Mouse (Mus musculus) embryonic facial prominence, embryonic 14.5 days (tissue): ENCODE results near the gene Tshz2. TPM values are rescaled to one million over a fixed set of nuclear protein-coding genes. Genes with fewer than 3 reads are reported as not detected.
"Not testable (repeated sequence)": the region's sequence is repeated elsewhere in the genome, so short reads cannot be mapped to it uniquely, and the experiment has no call there.

Experiments used
- ATAC-seq: fragments of 200-750 bp; cut with Nextera tagmentation; 2 replicates; pipeline ENCODE4 v1.8.0; 2017; ENCODE audit warnings: low read depth, moderate number of reproducible peaks, moderate TSS enrichment
- DNase-seq: peaks from one replicate; pipeline ENCODE4 v3.0.0-alpha.2; 2015; ENCODE audit warnings: low spot score
- H3K27ac ChIP-seq: fragments of 300-500 bp; sonication (generic); replicated peaks from 2 replicates; pipeline ENCODE4 v1.5.1; 2014; ENCODE audit warnings: low read depth, mild to moderate bottlenecking, low read length, moderate library complexity
- H3K27me3 ChIP-seq: fragments of 300-500 bp; sonication (generic); replicated peaks from 2 replicates; pipeline ENCODE4 v1.6.1; 2014; ENCODE audit warnings: low read length; ENCODE audit not compliant: control insufficient read depth, insufficient read depth
- H3K36me3 ChIP-seq: fragments of 300-500 bp; sonication (generic); 2 replicates; pipeline ENCODE4 v1.6.1; 2014; ENCODE audit warnings: low read length, mixed read lengths; ENCODE audit not compliant: control insufficient read depth, insufficient read depth
- H3K4me1 ChIP-seq: fragments of 300-500 bp; sonication (generic); 2 replicates; pipeline ENCODE4 v1.6.1; 2014; ENCODE audit warnings: antibody characterized with exemption, low read length; ENCODE audit not compliant: control insufficient read depth, insufficient read depth
- H3K4me2 ChIP-seq: fragments of 300-500 bp; sonication (generic); 2 replicates; pipeline ENCODE4 v1.6.1; 2014; ENCODE audit warnings: low read depth, mild to moderate bottlenecking, low read length, moderate library complexity, mixed read lengths
- H3K4me3 ChIP-seq: fragments of 300-500 bp; sonication (generic); 2 replicates; pipeline ENCODE4 v1.5.1; 2014; ENCODE audit warnings: low read depth, mild to moderate bottlenecking, low read length
- H3K9ac ChIP-seq: fragments of 300-500 bp; sonication (generic); 2 replicates; pipeline ENCODE4 v1.6.1; 2014; ENCODE audit warnings: low read depth, mild to moderate bottlenecking, low read length, moderate library complexity, mixed read lengths
- H3K9me3 ChIP-seq: fragments of 300-500 bp; sonication (generic); 2 replicates; pipeline ENCODE4 v1.6.1; 2016; ENCODE audit warnings: low read length; ENCODE audit not compliant: control insufficient read depth
- WGBS: fragments of 180-500 bp; shearing (Covaris S2); extraction: QIAGEN DNeasy Blood & Tissue Kit; methylation state at CpG from one replicate; pipeline ENCODE4 v1.1.7; 2014; 5-methylcytosine and 5-hydroxymethylcytosine counted together
- polyA plus RNA-seq: library from polyadenylated mRNA; unstranded; fragments of >200 nt; fragmentation: Nextera tagmentation; extraction: Ambion mirVana; gene quantifications from 2 replicates; pipeline ENCODE4 v1.2.1, GENCODE M21; 2014

The Tshz2 gene
- polyA plus RNA-seq, 1 experiment from 2014 or later: 8.5 TPM

GRCm38 (mm10) chr2:169763716-169764115 is 130.9 kb downstream of the Tshz2 start:
- ATAC-seq: no peak
- no peaks in the 10 kb centered on the region for H3K9me3 ChIP-seq
- H3K36me3 ChIP-seq: no peaks in the 10 kb centered on the region

GRCm38 (mm10) chr2:169766247-169766646 is 133.4 kb downstream of the Tshz2 start:
- no peak overlapping the region for H3K9ac ChIP-seq
- ATAC-seq (no peak), DNase-seq (no peak)
- WGBS: 77% methylated on average over 8 of the region's 8 CpGs
- H3K4me2 ChIP-seq: no peak overlapping the region
- H3K27ac ChIP-seq: no peak overlapping the region
- no peaks in the 10 kb centered on the region for H3K9me3 ChIP-seq
- no peaks in the 10 kb centered on the region for H3K27me3 ChIP-seq
- no peaks in the 10 kb centered on the region for H3K4me1 ChIP-seq
- no peaks in the 10 kb centered on the region for H3K36me3 ChIP-seq
- no peak overlapping the region for H3K4me3 ChIP-seq

More at GRCm38 (mm10) chr2:169763716-169764115, 130.9 kb downstream of the Tshz2 start:
- Histone ChIP-seq H3K4me2 (no peak overlapping the region), H3K27me3 (no peaks in the 10 kb centered on the region), H3K4me1 (no peaks in the 10 kb centered on the region), H3K4me3 (no peak overlapping the region), H3K9ac (no peak overlapping the region), H3K27ac (no peak overlapping the region)
- WGBS: 79% methylated on average over 8 of the region's 8 CpGs
- no peak for DNase-seq

- 73% methylated on average over 3 of the region's 3 CpGs for WGBS
- Histone ChIP-seq H3K27me3 (no peaks in the 10 kb centered on the region), H3K36me3 (no peaks in the 10 kb centered on the region), H3K4me1 (no peaks in the 10 kb centered on the region), H3K27ac (no peak overlapping the region), H3K4me3 (no peak overlapping the region), H3K9ac (no peak overlapping the region), H3K9me3 (no peaks in the 10 kb centered on the region), H3K4me2 (no peak overlapping the region)
- ATAC-seq: no peak
- no peak for DNase-seq
Observed at GRCm38 (mm10) chr2:169767281-169767680, 134.5 kb downstream of the Tshz2 start.

- no peaks in the 10 kb centered on the region for H3K36me3 ChIP-seq
- WGBS: 49% methylated on average over 4 of the region's 4 CpGs
- no peak overlapping the region for H3K4me3 ChIP-seq
- no peaks in the 10 kb centered on the region for H3K9me3 ChIP-seq
- no peaks in the 10 kb centered on the region for H3K27me3 ChIP-seq
- 0 out of 2 replicates have a peak, but pooled peaks cover 3% of the 10 kb centered on the region for H3K4me1 ChIP-seq
- no peak for DNase-seq
- no peak overlapping the region for H3K27ac ChIP-seq
- ATAC-seq: no peak
- H3K4me2 ChIP-seq: no peak overlapping the region
- H3K9ac ChIP-seq: no peak overlapping the region
Observed at GRCm38 (mm10) chr2:169775078-169775477, 142.3 kb downstream of the Tshz2 start.

- WGBS: 54% methylated on average over 4 of the region's 4 CpGs
- no peaks in the 10 kb centered on the region for H3K36me3 ChIP-seq
Observed at GRCm38 (mm10) chr2:169777242-169777641, 144.4 kb downstream of the Tshz2 start.

GRCm38 (mm10) chr2:169777764-169778163 is 145.0 kb downstream of the Tshz2 start:
- H3K4me1 ChIP-seq: 0 out of 2 replicates have a peak, but pooled peaks cover 5% of the 10 kb centered on the region
- H3K9ac ChIP-seq: no peak overlapping the region
- H3K27me3 ChIP-seq: no peaks in the 10 kb centered on the region
- no peak overlapping the region for H3K4me3 ChIP-seq
- WGBS: 72% methylated on average over 2 of the region's 2 CpGs
- H3K4me2 ChIP-seq: no peak overlapping the region
- no peaks in the 10 kb centered on the region for H3K9me3 ChIP-seq
- DNase-seq (no peak), ATAC-seq (no peak)
- H3K27ac ChIP-seq: no peak overlapping the region
- no peaks in the 10 kb centered on the region for H3K36me3 ChIP-seq

More at GRCm38 (mm10) chr2:169777242-169777641, 144.4 kb downstream of the Tshz2 start:
- 0 out of 2 replicates have a peak, but pooled peaks cover 5% of the 10 kb centered on the region for H3K4me1 ChIP-seq
- H3K9ac ChIP-seq: no peak overlapping the region
- no peaks in the 10 kb centered on the region for H3K27me3 ChIP-seq
- no peak for DNase-seq
- no peak overlapping the region for H3K4me2 ChIP-seq
- H3K27ac ChIP-seq: no peak overlapping the region
- H3K9me3 ChIP-seq: no peaks in the 10 kb centered on the region
- ATAC-seq: no peak
- no peak overlapping the region for H3K4me3 ChIP-seq

- WGBS: 91% methylated on average over 6 of the region's 6 CpGs
- ATAC-seq: no peak
Observed at GRCm38 (mm10) chr2:169778740-169779345, 146.0 kb downstream of the Tshz2 start.

GRCm38 (mm10) chr2:169781671-169782070 is 148.9 kb downstream of the Tshz2 start:
- not testable (repeated sequence) for ATAC-seq, H3K36me3 ChIP-seq, H3K27ac ChIP-seq

More at GRCm38 (mm10) chr2:169778740-169779345, 146.0 kb downstream of the Tshz2 start:
- Histone ChIP-seq H3K9me3 (no peaks in the 10 kb centered on the region), H3K27ac (no peak overlapping the region), H3K36me3 (no peaks in the 10 kb centered on the region), H3K4me3 (no peak overlapping the region), H3K27me3 (no peaks in the 10 kb centered on the region), H3K4me2 (no peak overlapping the region), H3K4me1 (0 out of 2 replicates have a peak, but pooled peaks cover 5% of the 10 kb centered on the region), H3K9ac (no peak overlapping the region)
- DNase-seq: no peak

More at GRCm38 (mm10) chr2:169781671-169782070, 148.9 kb downstream of the Tshz2 start:
- not testable (repeated sequence) for H3K9ac ChIP-seq, H3K4me3 ChIP-seq, DNase-seq, H3K4me1 ChIP-seq, H3K9me3 ChIP-seq, H3K4me2 ChIP-seq, H3K27me3 ChIP-seq
